Mouse (Mus musculus) cortical plate, adult 2 months (tissue): ENCODE data around the gene Nenf.

Experiments used
- CTCF ChIP-seq: fragments of 200-500 bp; IDR thresholded peaks from 2 replicates; pipeline ENCODE4 v1.5.1; 2011; ENCODE audit warnings: mild to moderate bottlenecking, control low read depth, low read length; ENCODE audit not compliant: insufficient read depth; ENCODE audit errors: extremely low read depth
- POLR2A ChIP-seq: fragments of 200-500 bp; IDR thresholded peaks from 2 replicates; pipeline ENCODE4 v1.6.1; 2011; ENCODE audit warnings: mild to moderate bottlenecking, low read length, control low read depth; ENCODE audit not compliant: insufficient read depth; ENCODE audit errors: extremely low read depth

- TF ChIP-seq CTCF = no peak
- no peak for TF ChIP-seq POLR2A
These were observed 39.7 kb downstream of the Nenf start for GRCm38 (mm10) chr1:191278324-191278723.
